Mouse (Mus musculus): Measurements from ENCODE around the gene Kctd15. TPM values are rescaled to one million over a fixed set of nuclear protein-coding genes. Genes with fewer than 3 reads are reported as not detected.

The Kctd15 gene
- polyA plus RNA-seq, 1 experiment from 2014 or later, result 22.7 TPM

DNA sequence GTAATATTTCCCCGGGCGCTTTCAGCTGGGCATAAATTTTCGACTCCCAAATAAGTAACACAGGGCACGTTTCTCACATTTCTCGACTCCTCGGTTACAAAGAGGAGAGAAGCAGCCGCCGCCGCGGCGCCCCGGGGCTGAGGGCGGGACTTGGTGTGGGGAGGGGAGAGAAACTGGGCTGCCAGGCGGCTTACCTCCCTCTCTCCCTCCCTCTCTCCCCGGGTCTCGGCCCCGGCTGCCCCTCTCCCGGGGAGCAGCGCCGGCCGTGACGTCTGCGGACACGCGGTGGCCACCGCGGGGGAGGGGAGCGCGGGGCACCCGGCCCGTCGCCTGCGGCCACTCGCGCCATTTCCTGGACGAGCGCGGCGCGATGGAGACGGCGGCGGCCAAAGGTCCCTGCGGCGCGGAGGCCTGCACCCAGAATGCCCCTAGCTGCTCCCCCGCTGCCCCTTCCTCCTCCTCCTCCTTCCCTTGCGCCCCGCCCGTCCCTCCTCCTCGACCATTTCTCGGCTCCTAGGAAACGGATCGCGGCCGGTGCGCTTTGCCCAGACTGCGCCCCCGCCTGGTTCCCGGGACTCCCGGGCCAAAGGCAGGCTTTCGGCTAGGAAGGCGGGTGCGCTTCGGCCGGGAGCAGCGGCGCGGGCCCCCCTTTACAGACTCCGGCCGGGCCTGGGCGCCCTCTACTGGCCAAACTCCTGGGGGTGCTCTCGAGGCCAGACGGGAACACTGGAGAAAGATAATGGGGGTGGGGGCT is 1.3 kb downstream of the Kctd15 start:
- peak; percentile 97 for DNase-seq (ENCODE audit: low spot score)
- Histone ChIP-seq H3K4me1 (ENCODE audit: control insufficient read depth, insufficient read depth, low read length) (peaks cover 21% of the 10 kb centered on the region), H3K4me2 (ENCODE audit: low read depth) (peak overlapping the region; percentile 88), H3K36me3 (ENCODE audit: control insufficient read depth, insufficient read depth, low read length) (no peaks in the 10 kb centered on the region), H3K4me3 (ENCODE audit: low read depth, low read length) (peak overlapping the region; percentile 88), H3K9me3 (ENCODE audit: control insufficient read depth, low read length) (no peaks in the 10 kb centered on the region), H3K27me3 (ENCODE audit: control insufficient read depth, insufficient read depth, low read length) (no peaks in the 10 kb centered on the region), H3K9ac (ENCODE audit: low read length) (peak overlapping the region; percentile 98), H3K27ac (ENCODE audit: low read depth, low read length) (peak overlapping the region; percentile 99)
- peak; percentile 71 for ATAC-seq (ENCODE audit: insufficient read depth, low FRiP score, low TSS enrichment)
- under 1% methylated on average over 45 of the region's 74 CpGs for WGBS

DNA sequence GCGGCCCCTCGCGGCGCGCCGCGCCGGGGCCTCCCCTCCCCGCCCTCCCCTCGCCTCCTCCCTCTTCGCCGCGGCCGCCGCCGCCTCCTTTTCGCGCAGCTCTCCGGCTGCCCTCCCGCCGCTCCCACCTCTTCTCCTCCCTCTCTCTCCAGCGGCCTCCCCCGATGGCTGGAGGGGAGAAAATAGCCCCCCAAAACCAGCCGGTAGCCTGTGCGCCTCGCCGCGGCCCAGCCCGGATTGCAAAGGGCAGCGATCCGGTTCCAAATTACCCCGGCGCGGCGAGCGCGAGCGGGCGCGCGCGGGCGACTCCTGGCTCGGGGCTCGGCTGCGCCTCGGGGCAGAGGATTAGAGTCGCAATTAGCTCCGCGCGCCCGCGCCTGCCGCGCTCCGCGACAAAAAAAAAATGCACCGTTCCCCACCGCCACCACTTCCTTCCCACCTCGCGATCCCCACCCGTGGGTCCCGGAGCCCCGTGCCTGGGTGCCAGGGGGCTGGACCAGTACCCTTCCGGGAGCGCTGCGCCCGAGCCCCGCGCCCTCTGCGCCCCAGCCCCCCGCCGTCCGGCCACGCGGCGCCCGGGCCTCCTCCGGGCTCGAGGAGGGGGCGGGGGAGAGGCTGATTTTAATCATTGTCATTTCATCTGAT is 2.0 kb downstream of the Kctd15 start:
- Histone ChIP-seq H3K27ac (ENCODE audit: low read depth, low read length) (peak overlapping the region; percentile 99), H3K4me2 (ENCODE audit: low read depth) (peak overlapping the region; percentile 88), H3K4me1 (ENCODE audit: control insufficient read depth, insufficient read depth, low read length) (peaks cover 21% of the 10 kb centered on the region), H3K27me3 (ENCODE audit: control insufficient read depth, insufficient read depth, low read length) (no peaks in the 10 kb centered on the region), H3K4me3 (ENCODE audit: low read depth, low read length) (peak overlapping the region; percentile 88), H3K36me3 (ENCODE audit: control insufficient read depth, insufficient read depth, low read length) (peaks cover 2% of the 10 kb centered on the region; the same call in 1 of the 2 replicates), H3K9me3 (ENCODE audit: control insufficient read depth, low read length) (no peaks in the 10 kb centered on the region), H3K9ac (ENCODE audit: low read length) (peak overlapping the region; percentile 98)
- under 1% methylated on average over 58 of the region's 81 CpGs for WGBS
- DNase-seq (ENCODE audit: low spot score) (peak; percentile 86), ATAC-seq (ENCODE audit: insufficient read depth, low FRiP score, low TSS enrichment) (peak; percentile 42)

DNA sequence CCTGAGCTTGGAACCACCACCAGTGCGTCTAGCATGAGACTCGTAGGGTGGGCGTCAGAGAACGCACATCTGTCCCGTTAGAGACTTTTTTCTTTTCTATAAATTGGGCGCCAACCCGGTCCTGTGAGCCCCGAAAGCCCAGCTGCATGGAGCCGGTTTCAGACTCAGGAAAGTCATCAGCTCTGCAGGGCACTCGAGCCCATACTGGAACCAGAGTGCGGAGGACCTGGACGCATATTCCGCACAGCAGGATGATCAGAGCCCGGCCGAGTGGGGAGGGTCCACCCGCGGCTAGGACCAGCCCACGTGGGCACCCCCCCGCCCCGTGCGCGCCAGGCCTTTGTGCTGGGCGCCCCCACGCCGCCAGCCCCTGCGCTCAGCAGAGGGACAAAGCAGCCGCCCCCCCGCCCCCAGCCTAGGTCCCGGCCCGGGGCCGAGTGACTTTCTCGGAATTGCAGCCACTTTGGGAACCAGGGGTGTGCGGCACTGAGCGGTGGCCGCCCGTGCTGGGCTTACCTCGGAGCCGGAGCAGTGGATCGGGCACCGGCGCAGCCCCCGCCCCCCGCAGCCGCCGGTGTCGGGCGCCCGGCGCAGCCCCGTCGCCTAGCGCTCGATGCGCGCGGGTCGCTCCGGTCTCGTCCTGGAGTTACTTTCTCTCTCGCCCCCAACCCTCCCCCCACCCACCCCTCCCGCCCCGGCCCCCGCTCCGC is 2.6 kb downstream of the Kctd15 start:
- H3K36me3 ChIP-seq (ENCODE audit: control insufficient read depth, insufficient read depth, low read length), result peaks cover 5% of the 10 kb centered on the region; the same call in 1 of the 2 replicates
- DNase-seq (ENCODE audit: low spot score) (peak; percentile 74), ATAC-seq (ENCODE audit: insufficient read depth, low FRiP score, low TSS enrichment) (peak; percentile 46)
- H3K4me3 ChIP-seq (ENCODE audit: low read depth, low read length), result peak overlapping the region; percentile 88
- peak overlapping the region; percentile 99 for H3K27ac ChIP-seq (ENCODE audit: low read depth, low read length)
- H3K9ac ChIP-seq (ENCODE audit: low read length), result peak overlapping the region; percentile 98
- H3K9me3 ChIP-seq (ENCODE audit: control insufficient read depth, low read length), result no peaks in the 10 kb centered on the region
- H3K4me1 ChIP-seq (ENCODE audit: control insufficient read depth, insufficient read depth, low read length), result peaks cover 21% of the 10 kb centered on the region
- no peaks in the 10 kb centered on the region for H3K27me3 ChIP-seq (ENCODE audit: control insufficient read depth, insufficient read depth, low read length)
- H3K4me2 ChIP-seq (ENCODE audit: low read depth), result peak overlapping the region; percentile 88
- WGBS, result 1% methylated on average over 30 of the region's 64 CpGs

GRCm38 (mm10) chr7:34652751-34653502 is 3.6 kb downstream of the Kctd15 start:
- WGBS, result under 1% methylated on average over 48 of the region's 48 CpGs
- peak; percentile 64 for DNase-seq (ENCODE audit: low spot score)
- H3K9ac ChIP-seq (ENCODE audit: low read length), result peak overlapping the region; percentile 98
- peaks cover 21% of the 10 kb centered on the region for H3K4me1 ChIP-seq (ENCODE audit: control insufficient read depth, insufficient read depth, low read length)
- H3K27me3 ChIP-seq (ENCODE audit: control insufficient read depth, insufficient read depth, low read length), result no peaks in the 10 kb centered on the region
- ATAC-seq (ENCODE audit: insufficient read depth, low FRiP score, low TSS enrichment), result no peak
- H3K9me3 ChIP-seq (ENCODE audit: control insufficient read depth, low read length), result no peaks in the 10 kb centered on the region
- peak overlapping the region; percentile 88 for H3K4me2 ChIP-seq (ENCODE audit: low read depth)
- H3K4me3 ChIP-seq (ENCODE audit: low read depth, low read length), result peak overlapping the region; percentile 88
- H3K36me3 ChIP-seq (ENCODE audit: control insufficient read depth, insufficient read depth, low read length), result peaks cover 11% of the 10 kb centered on the region
- H3K27ac ChIP-seq (ENCODE audit: low read depth, low read length), result peak overlapping the region; percentile 99

GRCm38 (mm10) chr7:34651381-34651780 is 5.2 kb downstream of the Kctd15 start:
- peaks cover 21% of the 10 kb centered on the region for H3K4me1 ChIP-seq (ENCODE audit: control insufficient read depth, insufficient read depth, low read length)
- H3K4me2 ChIP-seq (ENCODE audit: low read depth), result peak overlapping the region; percentile 88
- H3K4me3 ChIP-seq (ENCODE audit: low read depth, low read length), result peak overlapping the region; percentile 88
- H3K9ac ChIP-seq (ENCODE audit: low read length), result no peak overlapping the region
- 0 out of 2 replicates have a peak overlapping the region, but pooled peaks have one; percentile 39 for H3K27ac ChIP-seq (ENCODE audit: low read depth, low read length)
- no peak for ATAC-seq (ENCODE audit: insufficient read depth, low FRiP score, low TSS enrichment)
- no peaks in the 10 kb centered on the region for H3K9me3 ChIP-seq (ENCODE audit: control insufficient read depth, low read length)
- H3K27me3 ChIP-seq (ENCODE audit: control insufficient read depth, insufficient read depth, low read length), result no peaks in the 10 kb centered on the region
- no peak for DNase-seq (ENCODE audit: low spot score)
- peaks cover 20% of the 10 kb centered on the region for H3K36me3 ChIP-seq (ENCODE audit: control insufficient read depth, insufficient read depth, low read length)
- 56% methylated on average over 2 of the region's 2 CpGs for WGBS

DNA sequence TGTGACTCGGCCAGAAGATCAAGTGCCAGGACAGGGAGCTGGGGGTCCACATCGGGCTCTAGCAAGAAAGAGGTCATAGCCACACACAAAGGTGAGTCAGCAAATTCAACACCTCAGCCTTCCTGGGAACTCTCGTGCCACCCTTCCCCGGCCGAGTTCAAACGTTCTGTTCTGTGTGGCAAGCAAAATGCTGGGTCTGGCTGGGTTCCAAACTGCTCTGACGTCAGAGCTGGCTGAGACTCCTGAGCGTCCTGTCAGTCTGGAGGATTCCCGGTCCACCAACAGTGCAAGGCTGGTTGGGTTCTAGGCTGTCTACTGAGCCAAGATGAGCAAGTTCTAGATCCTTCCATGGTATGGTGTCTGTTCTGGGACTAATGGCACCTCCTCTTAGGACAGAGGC is 9.5 kb downstream of the Kctd15 start:
- H3K9ac ChIP-seq (ENCODE audit: low read length), result no peak overlapping the region
- peaks cover 28% of the 10 kb centered on the region for H3K36me3 ChIP-seq (ENCODE audit: control insufficient read depth, insufficient read depth, low read length)
- 84% methylated on average over 9 of the region's 9 CpGs for WGBS
- H3K27ac ChIP-seq (ENCODE audit: low read depth, low read length), result no peak overlapping the region
- no peak overlapping the region for H3K4me3 ChIP-seq (ENCODE audit: low read depth, low read length)
- H3K27me3 ChIP-seq (ENCODE audit: control insufficient read depth, insufficient read depth, low read length), result no peaks in the 10 kb centered on the region
- no peaks in the 10 kb centered on the region for H3K9me3 ChIP-seq (ENCODE audit: control insufficient read depth, low read length)
- peaks cover 9% of the 10 kb centered on the region for H3K4me1 ChIP-seq (ENCODE audit: control insufficient read depth, insufficient read depth, low read length)
- ATAC-seq (ENCODE audit: insufficient read depth, low FRiP score, low TSS enrichment), result no peak
- no peak overlapping the region for H3K4me2 ChIP-seq (ENCODE audit: low read depth)
- no peak for DNase-seq (ENCODE audit: low spot score)

DNA sequence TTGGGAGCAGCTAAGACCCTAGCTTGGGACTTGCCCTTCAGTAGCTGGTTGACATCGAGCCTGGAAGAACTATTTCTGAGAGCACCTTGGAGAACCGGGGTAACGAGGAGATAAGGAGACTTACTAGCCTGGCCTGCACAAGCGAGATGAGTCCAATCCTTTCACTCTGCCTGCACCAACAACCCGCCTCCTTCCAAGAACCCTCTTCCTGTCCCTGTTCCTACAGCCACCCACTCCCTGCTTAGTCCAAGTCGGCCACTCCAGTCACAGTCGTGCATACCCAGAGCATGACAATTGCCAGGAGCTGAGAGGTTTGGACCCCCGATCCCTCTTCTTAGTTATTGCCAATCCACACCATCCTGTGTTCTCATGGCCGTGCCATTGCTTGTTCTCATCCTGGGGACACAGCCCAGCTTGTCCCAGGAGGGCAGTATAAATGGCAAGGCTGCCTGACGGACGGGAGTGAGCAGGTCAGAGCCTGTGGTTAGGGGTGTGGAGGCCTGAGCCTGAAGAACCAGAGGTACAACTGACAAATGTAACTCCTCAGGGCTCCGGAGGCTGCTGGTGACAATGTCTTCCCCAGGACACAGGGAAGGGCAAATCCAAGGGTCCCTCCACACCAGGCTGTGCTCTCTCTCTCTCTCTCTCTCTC is 10.3 kb downstream of the Kctd15 start:
- H3K4me2 ChIP-seq (ENCODE audit: low read depth), result no peak overlapping the region
- no peak overlapping the region for H3K27ac ChIP-seq (ENCODE audit: low read depth, low read length)
- WGBS, result 84% methylated on average over 12 of the region's 12 CpGs
- no peak for ATAC-seq (ENCODE audit: insufficient read depth, low FRiP score, low TSS enrichment)
- peaks cover 1% of the 10 kb centered on the region for H3K4me1 ChIP-seq (ENCODE audit: control insufficient read depth, insufficient read depth, low read length)
- no peaks in the 10 kb centered on the region for H3K27me3 ChIP-seq (ENCODE audit: control insufficient read depth, insufficient read depth, low read length)
- peaks cover 31% of the 10 kb centered on the region for H3K36me3 ChIP-seq (ENCODE audit: control insufficient read depth, insufficient read depth, low read length)
- no peaks in the 10 kb centered on the region for H3K9me3 ChIP-seq (ENCODE audit: control insufficient read depth, low read length)
- no peak overlapping the region for H3K9ac ChIP-seq (ENCODE audit: low read length)
- no peak for DNase-seq (ENCODE audit: low spot score)
- no peak overlapping the region for H3K4me3 ChIP-seq (ENCODE audit: low read depth, low read length)

- DNase-seq (ENCODE audit: low spot score) (no peak), ATAC-seq (ENCODE audit: insufficient read depth, low FRiP score, low TSS enrichment) (no peak)
- Histone ChIP-seq H3K36me3 (ENCODE audit: control insufficient read depth, insufficient read depth, low read length) (peaks cover 31% of the 10 kb centered on the region), H3K27ac (ENCODE audit: low read depth, low read length) (no peak overlapping the region), H3K4me2 (ENCODE audit: low read depth) (no peak overlapping the region), H3K9ac (ENCODE audit: low read length) (no peak overlapping the region), H3K9me3 (ENCODE audit: control insufficient read depth, low read length) (no peaks in the 10 kb centered on the region), H3K4me1 (ENCODE audit: control insufficient read depth, insufficient read depth, low read length) (no peaks in the 10 kb centered on the region), H3K27me3 (ENCODE audit: control insufficient read depth, insufficient read depth, low read length) (no peaks in the 10 kb centered on the region), H3K4me3 (ENCODE audit: low read depth, low read length) (no peak overlapping the region)
- 97% methylated on average over 2 of the region's 2 CpGs for WGBS
Measured at GRCm38 (mm10) chr7:34645623-34646022, 10.9 kb downstream of the Kctd15 start.

Data from neural tube, embryonic 11.5 days (tissue).